Mouse (Mus musculus) heart, postnatal 10 days (tissue): ENCODE results near the gene D2hgdh. TPM values are rescaled to one million over a fixed set of nuclear protein-coding genes. Genes with fewer than 3 reads are reported as not detected.
A peak's percentile ranks its signal among the peaks of the same experiment; 100 is the strongest.

ENCODE experiments used
- DNase-seq, 2 experiments: peaks; one replicate each; pipeline ENCODE4 v3.0.0; 2021
- intact Hi-C: fragments of 180-260 bp; cut with DNase I; formaldehyde crosslinking; loops from one replicate; pipeline ENCODE4 v1.15.1; 2025
- total RNA-seq, 2 experiments: library from RNA; stranded (reverse); gene quantifications; 2 replicates each; pipeline ENCODE4 v1.2.3; 2021

The D2hgdh gene
- 10 to 100 TPM; 27.6 to 31.3 TPM for total RNA-seq

DNA sequence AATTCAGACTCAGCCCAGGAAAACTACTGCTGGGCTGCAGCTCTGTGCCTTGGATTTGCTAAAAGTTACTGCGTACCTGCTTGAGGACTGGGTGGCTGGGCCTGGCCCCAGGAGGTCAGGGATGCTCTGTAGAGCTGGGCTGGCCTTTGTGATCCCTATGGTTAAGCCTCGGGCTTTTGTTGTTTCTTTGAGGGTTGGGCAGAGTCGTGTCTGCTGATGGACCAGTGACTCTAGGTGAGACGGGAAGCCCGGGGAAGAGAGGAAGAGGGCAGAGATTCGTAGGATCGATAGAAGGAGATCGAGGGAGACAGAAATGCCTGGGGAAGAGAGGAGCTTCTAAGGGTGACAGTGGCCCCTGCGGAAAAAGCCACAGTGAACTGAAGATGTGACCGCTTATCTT is at the start of gene D2hgdh:
Gene D2hgdh (plus strand): TSS at position 301 of the 400 bp plus-strand sequence.
- no peak for DNase-seq

DNA sequence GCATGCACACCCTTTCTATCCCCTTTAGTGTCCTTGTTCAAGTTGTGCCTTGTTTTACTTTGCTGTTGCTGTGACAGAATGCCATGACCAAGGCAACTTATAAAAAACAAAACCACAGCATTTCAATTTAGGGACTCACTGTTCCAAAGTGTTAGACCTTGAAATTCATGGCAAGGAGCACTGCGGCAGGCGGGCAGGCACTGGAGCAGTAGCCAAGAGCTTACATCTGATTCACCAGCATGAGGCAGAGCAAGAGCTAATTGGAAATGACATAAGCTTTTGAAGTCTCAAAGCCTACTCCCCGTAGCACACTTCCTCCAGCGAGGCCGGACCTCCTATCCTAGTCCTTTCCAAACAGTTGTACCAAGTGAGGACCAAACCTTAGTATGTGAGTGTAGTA is 48.0 kb upstream of the D2hgdh start:
- no peak for DNase-seq
- intact Hi-C loops, result no loop called here

More for the DNA sequence above, at the start of gene D2hgdh:
- intact Hi-C loops, result no loop called here

DNA sequence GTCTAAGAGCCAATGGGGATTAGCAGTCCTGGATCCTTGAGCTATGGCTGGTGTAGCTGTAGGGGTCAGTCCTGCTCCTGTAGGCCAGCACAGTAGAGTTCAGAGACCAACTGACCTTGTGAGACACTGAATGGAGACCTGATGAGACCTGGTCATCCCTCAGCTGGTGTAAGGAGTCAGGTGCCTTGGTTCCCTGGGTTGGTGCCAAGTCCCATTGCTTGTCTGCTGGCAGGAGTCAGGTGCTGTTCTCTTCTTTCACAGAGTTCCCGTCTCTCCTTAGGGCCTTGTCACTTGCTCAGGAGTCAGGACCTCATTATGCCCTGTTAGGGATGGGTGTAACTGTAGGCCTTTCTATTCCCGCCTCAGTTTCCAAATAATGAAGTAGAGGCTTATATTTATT is 37.8 kb upstream of the D2hgdh start:
- intact Hi-C loops, result no loop called here
- no peak for DNase-seq

DNA sequence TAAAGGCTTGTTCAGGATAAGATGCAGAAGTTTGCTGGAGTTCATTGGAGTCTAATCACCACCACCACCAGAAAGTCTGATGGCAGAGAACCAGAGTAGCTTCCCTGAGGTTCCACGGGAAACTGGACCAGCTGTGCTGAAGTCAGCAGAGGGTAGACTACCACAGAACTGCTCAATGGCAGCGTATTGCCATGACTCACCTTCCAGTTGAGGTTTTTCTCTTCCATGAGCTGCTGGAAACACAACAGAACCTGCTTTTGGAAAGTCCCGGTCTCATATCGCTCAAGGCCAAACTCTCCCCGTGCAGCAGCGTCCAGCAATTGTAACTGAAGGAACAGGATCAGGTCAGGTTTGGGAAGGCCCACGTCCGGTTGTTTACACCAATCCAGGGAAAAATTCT is 30.2 kb upstream of the D2hgdh start:
- no peak for DNase-seq
- intact Hi-C loops, result loop anchor here (10.0 kb wide), 1 partner anchor 450 kb away; the partner anchor contains the start of genes Pask and Ppp1r7

DNA sequence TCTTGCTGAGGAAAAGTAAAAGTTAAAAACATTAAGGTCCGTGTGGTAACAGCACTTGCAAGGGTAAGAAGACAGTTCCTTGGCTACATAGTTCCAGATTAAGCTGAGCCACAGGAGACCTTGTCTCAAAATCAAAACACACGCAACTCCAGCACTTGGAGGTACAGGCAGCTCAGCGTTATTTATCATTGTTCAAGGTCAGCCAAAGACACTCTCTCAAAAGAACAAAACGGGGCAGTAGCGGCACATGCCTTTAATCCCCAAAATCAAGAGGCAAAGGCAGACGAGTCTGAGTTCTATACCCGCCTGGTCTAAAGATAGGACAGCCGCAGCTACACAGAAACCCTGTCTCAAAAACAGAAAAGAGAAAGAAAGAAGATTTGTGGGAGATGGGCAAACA is 28.8 kb upstream of the D2hgdh start:
- intact Hi-C loops, result loop anchor here (10.0 kb wide), 1 partner anchor 451 kb away; the partner anchor contains the start of genes Pask and Ppp1r7
- no peak for DNase-seq

DNA sequence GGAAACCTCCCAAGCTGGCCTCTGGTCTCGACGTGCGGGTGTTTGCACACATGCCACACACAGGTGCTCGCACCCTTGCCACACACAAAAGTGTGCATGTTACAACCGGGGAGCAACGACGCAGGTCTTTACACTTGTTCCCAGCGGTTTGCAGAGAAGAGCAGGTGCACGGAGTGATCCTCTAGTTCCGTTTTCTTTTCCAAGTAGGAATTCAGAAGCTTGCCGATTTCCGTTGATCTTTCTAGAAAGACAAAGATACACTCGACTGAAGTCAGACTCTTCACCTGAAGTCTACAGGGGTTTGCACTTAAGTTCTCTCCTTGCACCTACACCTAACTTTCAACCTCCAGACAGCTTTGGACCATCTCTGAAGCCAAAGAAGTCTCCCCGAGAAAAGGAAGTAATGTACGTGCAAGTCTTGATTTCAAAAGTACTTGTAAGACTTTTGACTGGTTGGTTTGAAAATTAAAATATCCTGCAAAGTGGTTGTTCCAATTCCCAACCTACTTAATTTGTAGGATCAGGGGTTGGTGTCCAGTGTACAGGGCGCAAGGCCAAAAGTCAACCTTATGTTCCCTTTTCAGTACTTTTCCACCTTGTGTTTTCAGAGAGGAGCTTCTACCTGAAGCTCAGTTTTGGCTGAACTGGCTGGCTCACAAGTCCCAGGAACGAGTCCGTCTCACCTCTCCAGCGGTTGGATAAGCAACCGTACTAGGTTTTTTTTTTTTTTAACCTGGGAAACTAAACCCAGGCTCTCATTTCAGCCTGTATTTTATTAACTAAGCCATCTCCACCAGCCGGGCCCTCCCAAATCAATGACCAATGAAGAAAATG is 23.8 kb upstream of the D2hgdh start:
- intact Hi-C loops, result loop anchor here (2.0 to 10.0 kb wide), 2 partner anchors 46 to 136 kb away; partner anchors contain the start of gene Thap4
- no peak for DNase-seq

DNA sequence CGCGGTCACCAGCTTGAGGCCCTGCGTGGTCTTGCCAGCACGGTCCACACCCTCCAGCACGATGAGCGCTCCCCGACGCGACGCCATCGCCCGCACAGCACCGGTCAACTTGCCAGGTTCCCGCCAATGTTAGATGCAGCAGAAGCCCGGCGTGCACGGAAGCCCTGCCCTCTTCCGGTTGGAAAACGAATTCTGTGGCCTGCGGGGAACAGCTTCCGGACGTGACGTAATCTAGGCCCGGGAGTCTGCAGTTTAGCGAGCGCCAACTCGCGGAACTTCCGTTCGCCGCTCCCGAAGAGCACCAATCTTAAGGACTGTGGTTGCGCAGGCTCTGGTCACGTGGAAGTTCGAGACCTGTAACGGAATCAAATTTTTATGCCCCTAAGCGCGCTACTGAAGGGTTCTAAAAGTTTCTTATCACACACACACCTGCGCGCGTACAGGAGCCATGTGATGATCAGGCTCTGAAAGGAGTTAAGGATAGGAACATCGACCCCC is 22.9 kb upstream of the D2hgdh start, which contains the start of gene Dtymk:
Gene Dtymk (minus strand): TSS at position 194 of the 498 bp plus-strand sequence.
- peak; percentile 95 for DNase-seq
- intact Hi-C loops, result loop anchor here (2.0 to 10.0 kb wide), 2 partner anchors 47 to 137 kb away; partner anchors contain the start of gene Thap4

DNA sequence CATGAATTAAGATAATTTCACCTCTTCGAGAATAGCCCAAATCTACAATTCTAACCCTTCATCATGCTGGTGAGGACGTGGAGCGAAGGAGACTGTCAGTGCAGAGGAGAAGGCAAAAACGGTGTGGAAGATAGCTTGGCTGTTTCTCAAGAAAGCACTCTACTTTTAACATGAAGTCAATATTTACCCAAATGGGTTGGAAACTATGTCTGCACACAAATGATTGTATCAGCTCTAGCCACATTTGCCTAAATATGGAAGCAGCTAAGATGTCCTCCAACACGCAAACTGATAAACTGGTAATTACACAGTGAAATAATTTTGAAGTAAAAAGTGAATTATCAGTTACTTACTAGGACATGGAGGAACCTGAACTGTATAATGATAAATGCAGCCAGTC is 21.9 kb upstream of the D2hgdh start:
- DNase-seq, result no peak
- intact Hi-C loops, result loop anchor here (10.0 kb wide), 1 partner anchor 138 kb away; no protein-coding TSS in a partner anchor

DNA sequence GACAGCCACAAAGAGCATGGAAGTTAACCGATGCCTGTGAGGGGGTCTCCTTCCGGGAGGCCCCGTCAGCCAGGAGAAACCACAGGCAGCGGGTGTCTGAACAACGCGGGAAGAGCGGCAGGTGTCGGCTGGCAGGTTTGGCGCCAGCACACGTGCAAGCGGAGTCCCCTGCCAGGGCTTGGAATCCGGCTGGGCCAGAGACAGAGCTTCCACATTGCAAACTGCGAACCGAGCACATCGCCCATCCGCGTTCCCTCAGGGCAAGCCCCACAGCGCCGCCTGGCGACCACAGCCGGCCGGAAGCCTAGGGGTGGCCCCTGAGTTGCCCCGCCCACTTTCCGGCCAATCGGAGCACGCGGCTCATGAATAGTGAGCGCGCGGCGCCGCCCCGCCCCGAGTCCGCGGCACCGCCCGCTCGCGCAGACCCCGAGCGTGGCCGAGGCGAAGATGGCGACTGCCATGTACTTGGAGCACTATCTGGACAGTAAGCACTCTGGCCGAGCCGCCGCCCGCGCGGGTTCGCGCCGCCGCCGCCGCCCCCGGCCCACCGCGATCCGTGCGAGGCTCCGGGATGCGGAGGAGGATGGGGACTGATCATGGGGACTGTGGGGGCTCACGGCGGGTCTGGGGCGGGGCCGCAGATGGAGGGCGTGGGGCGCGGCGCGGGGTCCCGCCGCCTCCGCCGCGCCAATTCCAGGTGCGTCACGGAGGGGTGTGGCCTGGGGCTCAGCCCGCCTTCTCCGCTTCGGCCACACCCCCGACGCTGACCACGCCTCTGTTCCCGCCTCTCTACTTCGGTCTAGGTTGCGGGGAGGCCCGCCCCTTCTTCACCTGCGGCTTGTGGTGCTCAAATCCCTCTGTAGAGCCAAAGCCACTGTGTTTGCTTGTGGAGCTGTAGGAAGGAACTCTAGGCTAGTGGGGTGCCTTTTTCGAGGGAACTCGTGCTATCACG is 20.9 kb upstream of the D2hgdh start, which contains the start of gene Ing5:
Gene Ing5 (plus strand): TSS at position 410 of the 952 bp plus-strand sequence.
- intact Hi-C loops, result loop anchor here (10.0 kb wide), 1 partner anchor 139 kb away; no protein-coding TSS in a partner anchor
- DNase-seq, result peak; percentile 100

DNA sequence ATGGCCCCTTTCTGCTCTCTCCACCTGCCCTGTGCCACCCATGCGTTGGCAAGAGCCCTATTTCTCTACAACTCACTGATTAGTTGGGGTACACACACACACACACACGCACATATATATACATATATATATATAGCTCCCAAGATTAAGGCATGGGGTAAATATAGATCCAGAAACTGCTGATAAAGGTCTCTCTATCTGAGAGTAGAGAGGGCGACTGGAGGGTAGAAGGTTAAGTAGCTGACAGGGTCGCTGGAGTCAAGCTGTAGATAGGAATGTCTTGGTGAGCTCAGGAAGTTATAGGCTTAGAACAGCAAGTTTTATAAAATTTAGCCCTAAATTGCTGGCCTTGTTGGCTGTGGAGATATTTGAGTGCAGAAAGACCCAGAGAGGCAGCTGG is 19.9 kb upstream of the D2hgdh start:
- intact Hi-C loops, result loop anchor here (10.0 kb wide), 1 partner anchor 140 kb away; no protein-coding TSS in a partner anchor
- DNase-seq, result no peak

DNA sequence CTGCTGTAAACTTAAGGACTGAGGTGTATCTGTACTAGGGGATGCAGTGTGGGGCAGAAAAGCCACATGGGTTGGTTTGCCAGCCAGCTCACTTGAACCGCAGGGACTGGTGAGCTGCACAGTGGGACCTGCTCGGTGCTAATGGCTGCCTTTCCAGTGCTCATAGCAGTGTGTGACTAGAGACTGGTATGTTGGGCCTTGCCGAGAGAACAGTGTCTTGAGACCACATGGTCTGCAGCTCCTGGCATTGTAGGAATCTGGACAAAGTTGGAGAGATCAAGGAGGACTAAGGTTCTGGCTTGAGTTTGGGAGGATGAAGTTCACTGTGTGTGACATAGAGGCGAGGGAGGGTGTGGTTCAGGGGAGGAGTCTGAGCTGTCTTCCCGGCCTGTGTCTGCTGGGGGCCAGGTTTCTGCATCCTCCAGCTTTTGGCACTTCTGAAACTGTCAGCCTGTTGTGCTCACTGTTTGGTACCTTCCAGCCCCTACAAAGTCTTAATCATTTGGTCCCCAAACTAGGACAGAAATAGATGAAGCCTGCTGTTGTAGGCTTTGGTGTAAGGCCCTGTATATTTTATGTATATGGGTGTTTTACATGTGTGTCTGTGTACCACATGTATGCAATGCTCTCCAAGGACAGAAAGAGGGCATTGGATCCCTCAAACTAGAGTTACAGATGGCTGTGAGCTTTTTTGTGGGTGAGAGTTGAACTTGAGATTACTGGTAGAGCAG is 19.3 kb upstream of the D2hgdh start:
- intact Hi-C loops, result loop anchor here (10.0 kb wide), 1 partner anchor 141 kb away; no protein-coding TSS in a partner anchor
- no peak for DNase-seq

DNA sequence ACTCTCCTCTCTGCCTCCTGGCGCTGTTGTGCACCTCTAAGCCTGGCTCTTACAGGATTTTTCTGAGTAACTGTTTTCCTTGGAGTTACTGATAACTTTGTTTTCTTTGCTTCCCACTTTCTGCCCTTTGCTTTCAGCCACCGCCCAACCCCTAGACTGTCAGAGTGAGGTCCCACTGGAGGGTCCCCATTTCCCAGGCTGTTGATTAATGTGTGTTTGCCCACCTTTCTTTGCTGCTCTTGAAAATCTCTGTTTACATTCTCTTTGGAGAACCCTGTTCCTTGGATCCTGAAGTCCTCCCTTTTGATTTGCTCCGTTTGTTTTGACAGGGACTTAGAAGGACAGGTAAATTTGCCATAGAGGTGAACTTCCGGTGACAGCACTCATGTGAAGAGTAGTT is 15.8 kb upstream of the D2hgdh start:
- intact Hi-C loops, result loop anchor here (10.0 kb wide), 1 partner anchor 144 kb away; no protein-coding TSS in a partner anchor

DNA sequence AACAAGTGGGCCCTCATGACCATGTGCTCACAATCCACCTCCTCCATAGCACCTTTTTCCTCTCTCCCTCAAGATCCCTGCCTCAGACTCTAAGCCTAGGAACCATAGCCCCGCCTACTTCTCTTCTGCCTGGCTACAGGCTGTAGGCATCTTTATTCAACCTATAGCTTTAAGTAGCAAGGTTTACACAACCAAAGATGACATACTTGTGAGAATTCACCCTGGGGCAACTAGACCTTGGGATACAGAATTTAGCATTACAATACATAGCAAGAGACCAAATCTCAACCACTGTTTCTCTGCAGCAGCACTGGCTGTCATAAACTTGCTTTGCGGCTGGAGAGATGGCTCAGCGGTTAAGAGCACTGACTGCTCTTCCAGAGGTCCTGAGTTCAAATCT is 14.7 kb upstream of the D2hgdh start:
- intact Hi-C loops, result no loop called here
- DNase-seq, result no peak

More for the DNA sequence above, 15.8 kb upstream of the D2hgdh start:
- no peak for DNase-seq

DNA sequence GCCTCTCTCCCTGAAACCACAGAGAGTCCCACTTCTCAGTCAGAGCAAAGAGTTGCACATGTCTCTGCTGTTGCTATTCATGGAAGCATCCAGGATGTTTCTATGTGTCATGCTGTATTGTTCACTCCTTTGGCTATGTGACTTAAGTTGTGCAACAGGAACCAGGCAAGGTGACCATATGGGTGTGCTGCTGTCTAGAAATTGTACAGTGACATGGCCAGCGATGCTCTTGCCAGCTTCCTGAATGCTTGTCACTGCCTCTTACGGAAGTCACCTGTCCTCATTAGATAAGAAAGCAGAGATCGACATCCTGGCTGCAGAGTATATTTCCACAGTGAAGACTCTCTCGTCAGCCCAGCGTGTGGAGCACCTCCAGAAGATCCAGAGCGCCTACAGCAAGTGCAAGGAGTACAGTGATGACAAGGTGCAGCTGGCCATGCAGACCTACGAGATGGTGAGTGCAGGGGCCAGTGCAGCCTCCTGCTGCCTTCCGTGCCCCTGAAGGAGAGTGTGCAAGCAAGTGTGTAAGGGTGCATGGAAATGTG is 13.1 kb upstream of the D2hgdh start:
- no peak for DNase-seq
- intact Hi-C loops, result no loop called here

DNA sequence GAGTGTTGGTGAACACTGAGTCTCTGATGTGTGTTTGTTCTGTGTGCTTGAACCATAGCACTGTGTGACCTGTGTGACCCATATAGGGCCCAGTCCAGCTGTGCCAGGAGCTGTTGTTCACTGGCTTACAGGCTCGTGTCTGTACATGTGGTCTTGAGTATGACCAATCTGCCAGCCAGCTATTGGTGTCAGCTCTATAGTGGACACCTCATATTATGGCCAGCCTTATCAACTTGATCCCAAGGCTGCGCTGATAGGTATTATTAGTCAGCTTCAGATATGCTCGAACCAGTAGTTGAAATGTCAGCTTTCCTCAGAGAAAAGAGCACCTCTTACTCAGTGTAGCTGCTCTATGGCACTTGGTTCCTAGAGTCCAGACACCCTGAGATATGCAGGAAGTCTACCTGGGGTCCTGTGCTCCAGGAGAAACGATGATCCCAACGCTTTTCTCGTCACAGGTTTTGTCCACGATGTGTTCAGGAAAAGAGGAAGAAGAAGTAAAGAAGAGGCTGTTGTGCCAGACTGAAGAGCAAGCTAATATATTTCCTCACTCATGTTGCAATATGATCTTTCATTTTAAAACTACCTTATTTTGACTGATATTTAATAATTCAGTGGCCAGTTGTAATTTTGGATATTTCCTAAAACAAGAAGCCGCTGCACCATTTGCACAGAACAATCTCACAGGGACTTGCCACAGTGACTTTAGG is 6.7 kb upstream of the D2hgdh start:
- intact Hi-C loops, result no loop called here
- no peak for DNase-seq

DNA sequence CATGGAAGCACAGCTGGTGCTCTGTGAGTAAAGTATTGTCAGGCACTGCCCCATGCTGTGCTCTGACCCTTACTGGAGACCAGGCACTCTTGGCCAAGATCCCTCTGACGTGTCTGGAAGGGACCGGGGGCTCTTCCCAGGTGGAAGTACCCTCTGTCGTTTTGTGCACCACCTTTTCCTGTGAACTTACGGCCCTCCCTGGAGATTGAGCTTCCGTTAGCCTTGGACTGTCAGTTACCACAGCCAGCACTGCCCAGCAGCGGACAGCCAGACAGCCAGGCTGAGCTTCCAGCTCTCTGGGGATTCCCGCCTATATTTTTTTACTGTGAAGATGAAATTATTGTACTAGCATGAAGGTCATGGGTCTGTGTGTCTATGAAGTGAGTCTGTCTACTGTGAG is 6.0 kb upstream of the D2hgdh start:
- no peak for DNase-seq
- intact Hi-C loops, result no loop called here

DNA sequence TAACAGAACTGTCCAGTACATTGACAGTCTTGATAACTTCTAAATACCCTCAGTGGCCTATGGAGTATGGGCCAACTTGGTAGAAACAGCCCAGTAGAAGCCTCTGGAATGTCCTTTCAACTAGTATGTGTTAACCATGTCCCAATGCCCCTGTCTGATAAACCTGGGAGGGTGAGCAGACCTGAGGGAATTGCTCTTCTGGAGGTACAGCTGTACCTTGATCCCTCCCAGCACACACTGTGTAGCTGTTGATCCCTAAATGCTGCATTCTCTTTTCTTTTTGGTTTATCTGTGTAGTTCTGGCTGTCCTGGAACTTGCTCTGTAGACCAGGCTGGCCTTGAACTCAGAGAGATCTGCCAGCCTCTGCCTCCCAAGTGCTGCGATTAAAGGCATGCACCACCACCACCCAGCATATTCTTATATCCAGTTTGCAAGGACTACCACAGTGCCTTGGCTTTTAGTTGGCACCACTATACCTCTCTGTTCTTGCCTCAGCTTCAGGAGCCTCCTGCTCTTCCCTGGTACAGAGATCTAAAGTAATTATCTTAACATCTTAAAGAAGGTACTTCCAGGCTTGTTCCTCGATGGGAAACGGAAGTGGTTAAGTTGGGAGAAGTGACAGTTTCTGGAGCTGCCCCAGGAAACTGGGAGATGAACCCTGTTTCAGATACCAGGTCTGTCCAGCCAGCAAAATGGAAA is 763 bp upstream of the D2hgdh start:
- DNase-seq, result no peak
- intact Hi-C loops, result no loop called here

DNA sequence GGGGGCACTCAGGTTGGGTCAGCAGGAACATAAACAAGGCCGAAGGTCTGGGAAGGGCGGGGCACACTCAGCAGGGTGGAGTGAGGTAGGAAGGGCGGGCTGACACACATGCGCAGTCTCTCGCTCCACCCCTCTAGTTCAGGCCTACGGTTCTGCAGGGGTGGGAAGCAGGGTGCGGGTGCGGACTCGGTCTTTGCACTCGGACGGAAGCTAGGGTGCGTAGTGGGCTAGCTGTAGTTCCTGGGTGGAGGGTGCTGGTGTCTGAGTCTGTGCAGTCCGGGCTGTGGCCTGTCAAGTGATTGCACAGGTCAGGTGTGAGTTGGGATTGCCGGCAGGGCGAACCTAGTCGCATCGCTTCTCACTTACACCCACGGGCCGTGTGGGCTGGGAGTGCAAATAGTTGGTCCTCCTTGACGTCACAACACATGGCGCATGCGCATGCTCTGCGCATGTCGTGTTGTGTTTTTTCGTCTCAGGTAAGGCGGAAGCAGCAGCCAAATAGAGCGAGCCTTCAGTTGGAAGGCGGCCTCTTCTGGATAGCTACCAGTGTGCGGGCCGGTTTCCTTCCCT is 481 bp downstream of the D2hgdh start:
- intact Hi-C loops, result no loop called here
- DNase-seq, result peak; percentile 94 to 95
